Mouse (Mus musculus) forebrain, embryonic 14.5 days (tissue): ENCODE results near the gene Nav2. TPM values are rescaled to one million over a fixed set of nuclear protein-coding genes. Genes with fewer than 3 reads are reported as not detected.

Experiments
- ATAC-seq: fragments of 200-750 bp; cut with Nextera tagmentation; 2 replicates; pipeline ENCODE4 v1.8.0; 2017; ENCODE audit warnings: mild to moderate bottlenecking, moderate library complexity
- DNase-seq: peaks from one replicate; pipeline ENCODE4 v3.0.0-alpha.2; 2015; ENCODE audit warnings: low spot score
- H3K27ac ChIP-seq: fragments of 300-500 bp; sonication (generic); 2 replicates; pipeline ENCODE4 v1.5.1; 2014; ENCODE audit warnings: low read depth, mild to moderate bottlenecking, control low read depth, low read length, moderate library complexity
- H3K27me3 ChIP-seq: fragments of 300-500 bp; sonication (generic); replicated peaks from 2 replicates; pipeline ENCODE4 v1.6.1; 2014; ENCODE audit warnings: low read length, control low read depth, mixed read lengths; ENCODE audit not compliant: control insufficient read depth, insufficient read depth
- H3K36me3 ChIP-seq: fragments of 300-500 bp; sonication (generic); 2 replicates; pipeline ENCODE4 v1.6.1; 2014; ENCODE audit warnings: low read length, control low read depth; ENCODE audit not compliant: control insufficient read depth, insufficient read depth
- H3K4me1 ChIP-seq: fragments of 300-500 bp; sonication (generic); 2 replicates; pipeline ENCODE4 v1.6.1; 2014; ENCODE audit warnings: antibody characterized with exemption, low read length, control low read depth; ENCODE audit not compliant: control insufficient read depth, insufficient read depth
- H3K4me2 ChIP-seq: fragments of 300-500 bp; sonication (generic); 2 replicates; pipeline ENCODE4 v1.6.1; 2014; ENCODE audit warnings: mild to moderate bottlenecking, control low read depth, low read length
- H3K4me3 ChIP-seq: fragments of 300-500 bp; sonication (generic); 2 replicates; pipeline ENCODE4 v1.5.1; 2014; ENCODE audit warnings: low read depth, low read length, control low read depth
- H3K9ac ChIP-seq: fragments of 300-500 bp; sonication (generic); 2 replicates; pipeline ENCODE4 v1.6.1; 2014; ENCODE audit warnings: mild to moderate bottlenecking, low read length, control low read depth, moderate library complexity
- H3K9me3 ChIP-seq: fragments of 300-500 bp; sonication (generic); replicated peaks from 2 replicates; pipeline ENCODE4 v1.6.1; 2016; ENCODE audit warnings: low read length, control low read depth, mixed read lengths; ENCODE audit not compliant: control insufficient read depth
- whole genome bisulfite sequencing: fragments of 180-500 bp; shearing (Covaris S2); extraction: QIAGEN DNeasy Blood & Tissue Kit; methylation state at CpG from one replicate; pipeline ENCODE4 v1.1.7; 2014; 5-methylcytosine and 5-hydroxymethylcytosine counted together
- polyA plus RNA-seq: library from polyadenylated mRNA; unstranded; fragments of >200 nt; fragmentation: Nextera tagmentation; extraction: Ambion mirVana; gene quantifications from 2 replicates; pipeline ENCODE4 v1.2.1, GENCODE M21; 2014

The Nav2 gene
- polyA plus RNA-seq, 1 experiment from 2014 or later = 6.3 TPM

DNA sequence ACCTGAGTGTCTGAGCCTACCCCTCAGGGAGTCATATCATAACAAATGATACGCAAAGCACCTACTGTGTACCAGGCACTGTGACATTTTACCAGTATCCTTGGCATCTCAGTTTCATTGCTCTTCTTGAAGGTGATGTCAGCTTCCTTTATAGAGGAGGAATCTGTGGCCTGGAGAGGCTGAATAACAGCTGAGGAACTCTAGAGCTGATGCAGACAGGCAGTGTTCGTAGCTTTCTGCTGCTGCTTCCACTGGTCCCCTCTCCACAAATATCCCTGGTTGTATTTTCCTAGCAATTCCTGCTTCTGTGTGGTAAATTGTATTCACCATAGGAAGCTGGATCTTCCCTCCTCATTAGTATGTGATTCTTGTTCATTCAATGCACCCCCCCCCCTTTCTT is 462.8 kb downstream of the Nav2 start:
- Histone ChIP-seq H3K4me2 (no peak overlapping the region), H3K27me3 (no peaks in the 10 kb centered on the region), H3K4me1 (peaks cover 11% of the 10 kb centered on the region), H3K4me3 (no peak overlapping the region), H3K9me3 (no peaks in the 10 kb centered on the region), H3K36me3 (no peaks in the 10 kb centered on the region), H3K27ac (no peak overlapping the region), H3K9ac (no peak overlapping the region)
- ATAC-seq = no peak
- DNase-seq = no peak
- 97% methylated on average over 2 of the region's 2 CpGs for whole genome bisulfite sequencing

DNA sequence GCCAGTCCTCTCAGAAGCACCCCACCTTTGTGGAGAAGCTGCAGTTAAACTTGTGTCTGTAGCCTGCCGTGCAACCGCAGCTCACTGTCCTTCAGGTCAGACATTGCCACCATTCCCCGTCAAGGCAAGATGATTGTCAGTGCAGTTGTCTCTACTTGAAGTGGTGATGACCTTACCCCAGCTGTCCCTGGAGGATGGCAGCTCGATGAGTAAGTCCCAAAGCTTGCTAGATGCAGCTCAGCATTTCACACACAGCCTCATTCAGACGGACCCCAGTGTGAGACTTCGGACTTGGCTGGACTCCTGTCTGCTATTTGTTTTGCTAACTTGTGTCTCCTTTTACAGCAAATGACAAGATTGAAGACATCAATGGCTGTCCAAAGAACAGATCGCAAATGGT is 463.5 kb downstream of the Nav2 start:
- no peaks in the 10 kb centered on the region for H3K27me3 ChIP-seq
- WGBS = 85% methylated on average over 7 of the region's 7 CpGs
- H3K4me2 ChIP-seq = no peak overlapping the region
- no peaks in the 10 kb centered on the region for H3K9me3 ChIP-seq
- H3K27ac ChIP-seq = no peak overlapping the region
- ATAC-seq (no peak), DNase-seq (no peak)
- no peaks in the 10 kb centered on the region for H3K36me3 ChIP-seq
- H3K4me3 ChIP-seq = no peak overlapping the region
- H3K9ac ChIP-seq = no peak overlapping the region
- peaks cover 11% of the 10 kb centered on the region for H3K4me1 ChIP-seq

DNA sequence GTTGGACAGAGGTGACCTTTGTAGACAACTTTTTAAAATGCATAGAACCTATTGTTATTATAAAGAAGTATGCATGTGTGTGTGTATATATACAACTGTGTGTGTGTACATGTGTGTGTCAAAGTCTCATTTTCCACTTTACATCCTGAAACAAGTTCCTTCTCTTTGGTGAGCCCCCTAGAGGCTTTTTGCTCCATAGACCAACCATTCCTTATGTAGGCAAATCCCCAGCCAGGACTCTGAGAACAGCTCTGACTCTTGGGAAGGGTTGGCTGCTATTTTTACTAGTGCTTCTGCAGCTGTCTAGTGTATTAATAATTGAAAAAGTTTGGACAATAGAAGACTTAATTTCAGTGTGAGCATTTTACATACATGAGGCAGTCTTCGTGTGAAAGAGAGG is 464.7 kb downstream of the Nav2 start:
- H3K4me3 ChIP-seq = no peak overlapping the region
- DNase-seq (no peak), ATAC-seq (no peak)
- H3K36me3 ChIP-seq = no peaks in the 10 kb centered on the region
- no peaks in the 10 kb centered on the region for H3K9me3 ChIP-seq
- H3K27ac ChIP-seq = no peak overlapping the region
- no peaks in the 10 kb centered on the region for H3K27me3 ChIP-seq
- peaks cover 11% of the 10 kb centered on the region for H3K4me1 ChIP-seq
- H3K9ac ChIP-seq = no peak overlapping the region
- no peak overlapping the region for H3K4me2 ChIP-seq
- WGBS = 87% methylated on average over 1 of the region's 1 CpGs

DNA sequence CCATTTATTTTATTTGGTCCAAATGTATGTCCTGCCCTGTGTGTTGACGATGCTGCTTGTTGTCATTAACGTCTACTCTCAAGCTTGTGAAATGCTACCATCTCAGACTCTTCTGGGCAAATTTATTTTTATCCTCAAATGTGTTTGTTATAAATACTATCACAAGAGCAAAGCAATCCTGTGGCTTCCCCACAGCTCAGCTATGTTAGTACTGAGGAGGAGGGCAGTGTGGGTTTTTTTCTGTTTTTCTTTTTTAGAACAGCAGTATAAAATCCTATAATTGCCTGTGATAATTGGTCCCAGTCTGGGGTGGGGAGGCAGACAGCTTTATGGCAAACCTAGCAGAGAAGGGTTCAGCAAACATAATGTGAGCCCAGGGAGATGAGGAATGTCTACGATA is 465.1 kb downstream of the Nav2 start:
- ATAC-seq = no peak
- no peak for DNase-seq
- peaks cover 11% of the 10 kb centered on the region for H3K4me1 ChIP-seq

DNA sequence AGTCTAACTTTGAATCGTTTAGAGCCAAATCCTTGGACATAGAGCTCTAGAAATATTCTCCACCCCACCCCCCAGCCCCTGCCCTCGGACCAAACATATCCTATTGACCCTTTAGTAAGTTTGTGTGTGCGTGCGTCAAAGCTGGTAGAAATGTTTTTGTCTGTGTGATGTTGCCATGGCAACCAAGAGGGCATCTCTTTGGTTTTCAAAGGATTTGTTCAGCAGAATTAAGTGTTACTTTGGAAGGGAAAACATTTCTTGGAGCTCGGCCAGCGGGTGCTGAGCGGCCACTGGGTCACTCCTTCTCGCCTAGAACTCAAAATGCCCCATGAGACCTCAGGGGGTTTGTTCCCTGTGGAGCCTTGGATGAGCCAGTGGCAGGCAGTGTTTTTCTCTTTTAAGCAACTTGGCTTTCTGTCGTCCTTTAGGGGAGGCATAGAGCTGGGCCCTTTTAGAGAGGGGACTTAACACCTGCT is 467.0 kb downstream of the Nav2 start:
- no peak overlapping the region for H3K9ac ChIP-seq
- no peaks in the 10 kb centered on the region for H3K9me3 ChIP-seq
- H3K27me3 ChIP-seq = no peaks in the 10 kb centered on the region
- no peak overlapping the region for H3K27ac ChIP-seq
- ATAC-seq (peak; percentile 34), DNase-seq (peak; percentile 79)
- under 1% methylated on average over 9 of the region's 9 CpGs for WGBS
- no peak overlapping the region for H3K4me3 ChIP-seq
- no peak overlapping the region for H3K4me2 ChIP-seq
- H3K36me3 ChIP-seq = no peaks in the 10 kb centered on the region
- peaks cover 11% of the 10 kb centered on the region for H3K4me1 ChIP-seq

More for the DNA sequence above, 465.1 kb downstream of the Nav2 start:
- 79% methylated on average over 3 of the region's 3 CpGs for WGBS
- Histone ChIP-seq H3K4me2 (no peak overlapping the region), H3K27ac (no peak overlapping the region), H3K4me3 (no peak overlapping the region), H3K9ac (no peak overlapping the region), H3K9me3 (no peaks in the 10 kb centered on the region), H3K36me3 (no peaks in the 10 kb centered on the region), H3K27me3 (no peaks in the 10 kb centered on the region)

DNA sequence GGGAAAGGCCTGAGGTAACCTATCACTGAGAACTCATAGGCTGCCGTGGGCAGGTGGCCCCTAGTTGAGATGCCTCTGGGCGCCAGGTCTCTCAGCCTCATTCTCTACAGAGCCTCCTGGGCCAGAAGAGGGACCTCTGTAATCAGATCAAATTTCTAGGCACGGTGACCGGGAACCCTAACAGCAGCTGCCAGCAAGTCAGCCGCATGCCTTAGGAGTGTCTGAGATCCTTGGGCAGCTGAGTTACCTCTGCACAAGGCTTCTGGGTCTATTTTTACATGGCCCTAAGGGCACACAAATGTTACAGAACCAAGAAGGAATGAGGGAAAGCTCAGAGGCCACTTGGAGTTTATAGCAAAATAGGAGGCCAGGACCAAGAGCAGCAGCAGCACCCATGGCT is 470.1 kb downstream of the Nav2 start:
- peaks cover 11% of the 10 kb centered on the region for H3K4me1 ChIP-seq
- 82% methylated on average over 5 of the region's 5 CpGs for WGBS
- no peak overlapping the region for H3K9ac ChIP-seq

DNA sequence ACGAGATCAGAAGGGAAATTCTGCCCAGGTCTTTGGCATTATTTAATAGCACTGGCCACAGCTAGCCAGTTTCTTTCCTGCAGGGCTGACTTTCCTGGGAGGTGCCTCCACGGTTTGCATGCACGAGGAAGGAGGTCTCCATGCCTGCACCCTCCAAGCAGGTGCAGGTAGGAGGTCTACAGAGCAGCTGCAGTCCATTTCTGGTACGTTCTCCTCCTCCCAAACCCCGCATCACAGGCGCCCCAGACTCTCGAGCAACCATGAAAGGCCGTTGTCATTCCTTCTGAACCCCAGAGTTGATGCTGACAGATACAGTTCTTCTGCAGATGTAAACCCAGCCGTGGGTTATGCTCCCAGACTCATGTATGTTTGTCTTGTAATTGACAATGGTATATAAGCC is 472.4 kb downstream of the Nav2 start:
- H3K4me2 ChIP-seq = no peak overlapping the region
- ATAC-seq = no peak
- no peak overlapping the region for H3K4me3 ChIP-seq
- no peak for DNase-seq
- no peaks in the 10 kb centered on the region for H3K27me3 ChIP-seq
- no peaks in the 10 kb centered on the region for H3K9me3 ChIP-seq
- H3K9ac ChIP-seq = no peak overlapping the region
- no peaks in the 10 kb centered on the region for H3K36me3 ChIP-seq
- 87% methylated on average over 9 of the region's 9 CpGs for WGBS
- H3K27ac ChIP-seq = no peak overlapping the region
- peaks cover under 1% of the 10 kb centered on the region; the same call in 1 of the 2 replicates for H3K4me1 ChIP-seq

More for the DNA sequence above, 470.1 kb downstream of the Nav2 start:
- DNase-seq (no peak), ATAC-seq (no peak)
- H3K4me3 ChIP-seq = no peak overlapping the region
- no peak overlapping the region for H3K27ac ChIP-seq
- H3K27me3 ChIP-seq = no peaks in the 10 kb centered on the region
- no peak overlapping the region for H3K4me2 ChIP-seq
- no peaks in the 10 kb centered on the region for H3K36me3 ChIP-seq
- no peaks in the 10 kb centered on the region for H3K9me3 ChIP-seq

DNA sequence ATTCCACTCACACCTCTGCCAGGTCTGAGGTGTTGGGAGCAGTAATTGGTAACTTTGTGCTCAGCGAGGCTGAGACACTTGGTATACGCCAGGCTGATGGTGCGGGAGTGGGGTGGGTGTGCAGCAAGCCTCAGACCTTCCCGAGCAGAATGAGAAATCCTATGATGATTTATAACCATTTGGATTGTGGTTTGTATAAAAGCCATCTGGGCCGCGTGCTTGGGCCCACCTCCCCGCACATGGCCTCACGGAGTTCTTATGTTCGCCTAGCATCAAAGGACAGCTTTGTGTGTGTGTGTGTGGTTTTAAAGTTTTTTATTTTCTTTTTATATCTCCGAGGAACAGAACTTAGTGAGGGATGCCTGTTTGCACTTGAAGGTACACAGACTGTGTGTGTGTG is 474.4 kb downstream of the Nav2 start:
- no peak for ATAC-seq
- Histone ChIP-seq H3K9me3 (no peaks in the 10 kb centered on the region), H3K36me3 (no peaks in the 10 kb centered on the region), H3K9ac (no peak overlapping the region), H3K27ac (no peak overlapping the region), H3K4me1 (no peaks in the 10 kb centered on the region), H3K27me3 (no peaks in the 10 kb centered on the region), H3K4me3 (no peak overlapping the region), H3K4me2 (no peak overlapping the region)
- no peak for DNase-seq
- WGBS = 71% methylated on average over 10 of the region's 10 CpGs

DNA sequence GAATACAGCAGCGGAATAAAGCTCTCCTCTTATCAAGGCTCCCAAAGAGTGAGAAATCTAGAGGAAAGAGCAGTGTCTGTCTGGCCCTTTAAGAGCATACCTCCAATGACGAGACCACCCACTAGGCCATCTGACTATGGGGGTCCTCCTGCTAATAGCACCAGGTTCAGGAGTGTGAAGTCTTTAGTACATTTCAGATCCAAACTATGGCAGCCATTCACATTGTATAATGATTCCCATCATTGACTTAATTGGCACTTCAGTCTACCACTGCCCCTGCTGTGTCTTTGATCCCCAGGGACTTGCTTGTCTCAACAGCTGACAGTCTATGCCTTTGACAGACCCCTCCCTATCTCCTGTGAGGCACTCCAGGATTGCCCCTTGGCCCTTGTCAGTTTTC is 479.6 kb downstream of the Nav2 start:
- Histone ChIP-seq H3K27ac (no peak overlapping the region), H3K9me3 (no peaks in the 10 kb centered on the region), H3K27me3 (no peaks in the 10 kb centered on the region), H3K4me3 (no peak overlapping the region), H3K4me1 (peaks cover 20% of the 10 kb centered on the region), H3K36me3 (no peaks in the 10 kb centered on the region), H3K9ac (no peak overlapping the region), H3K4me2 (no peak overlapping the region)
- DNase-seq (no peak), ATAC-seq (no peak)
- 51% methylated on average over 2 of the region's 2 CpGs for WGBS
